Mouse (Mus musculus) left cerebral cortex, adult 18-20 months (tissue): Measurements from ENCODE around the gene Slco3a1. TPM values are rescaled to one million over a fixed set of nuclear protein-coding genes. Genes with fewer than 3 reads are reported as not detected.
A peak's percentile ranks its signal among the peaks of the same experiment; 100 is the strongest.

Experiments
- DNase-seq, 2 experiments: peaks; one replicate each; pipeline ENCODE4 v3.0.0; 2021 to 2022; ENCODE audit warnings: low spot score in 2 of 2, mixed read lengths in 1 of 2
- total RNA-seq, 2 experiments: library from RNA; stranded (reverse); gene quantifications; 2 replicates each; pipeline ENCODE4 v1.2.3; 2021

Slco3a1 gene
- total RNA-seq, 2 experiments from 2014 or later = 43.2 to 47.2 TPM

DNA sequence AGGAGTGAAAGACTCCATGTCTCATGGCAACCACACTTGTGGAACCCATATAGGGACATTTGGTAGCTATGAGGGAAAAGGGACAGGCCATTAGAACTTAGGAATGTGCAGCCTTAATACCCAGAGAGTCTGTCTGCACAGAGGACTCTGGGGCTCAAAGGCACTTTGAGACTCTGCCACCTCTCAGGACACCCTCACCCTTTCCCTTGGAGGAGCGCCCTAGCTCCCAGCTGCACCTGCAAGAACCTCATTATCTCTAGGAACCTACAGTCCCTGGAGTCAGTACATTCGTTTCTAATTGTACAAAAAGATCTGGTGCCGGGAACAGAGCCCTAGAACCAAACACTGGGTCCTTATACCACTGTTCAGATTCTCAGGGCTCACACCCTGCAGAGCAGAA, 66.4 kb downstream of the Slco3a1 start:
- DNase-seq = no peak

DNA sequence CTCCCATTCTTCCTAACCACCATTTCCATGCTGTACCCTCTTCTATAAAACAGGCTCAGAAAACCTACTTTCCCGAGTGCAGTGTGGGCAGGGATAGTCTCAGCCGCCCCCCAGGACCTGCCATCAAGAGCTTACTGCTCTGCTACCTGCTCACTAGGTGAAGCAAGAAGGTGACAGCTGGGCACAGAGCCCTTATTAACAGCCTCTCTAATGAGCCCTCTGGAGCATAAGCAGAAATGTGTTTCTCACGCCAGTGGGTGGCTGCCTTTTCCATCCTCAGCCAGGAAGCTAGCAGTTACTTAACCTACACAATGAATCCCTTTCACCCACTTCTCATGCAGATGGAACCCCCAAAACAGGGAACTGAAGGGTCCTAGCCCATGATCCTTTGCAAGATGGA, 66.9 kb downstream of the Slco3a1 start:
- DNase-seq = no peak

DNA sequence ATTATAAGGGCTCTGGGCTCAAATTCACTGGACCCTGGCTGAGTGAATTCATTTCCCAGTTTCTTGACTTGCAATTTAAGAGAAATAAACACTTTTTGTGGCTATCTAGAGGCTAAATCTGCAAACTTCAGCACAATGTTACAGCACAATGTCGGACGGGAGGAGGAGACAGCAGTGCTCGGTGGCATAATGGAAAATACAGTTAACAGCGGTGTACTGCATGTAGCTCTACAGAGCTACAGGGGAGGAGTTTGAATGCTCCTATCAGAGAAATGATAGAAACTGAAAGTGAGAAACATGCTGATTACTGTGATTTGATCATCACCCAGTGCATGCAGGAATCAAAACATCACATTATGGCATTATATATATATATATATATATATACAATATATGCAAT, 68.5 kb downstream of the Slco3a1 start:
- DNase-seq = no peak

DNA sequence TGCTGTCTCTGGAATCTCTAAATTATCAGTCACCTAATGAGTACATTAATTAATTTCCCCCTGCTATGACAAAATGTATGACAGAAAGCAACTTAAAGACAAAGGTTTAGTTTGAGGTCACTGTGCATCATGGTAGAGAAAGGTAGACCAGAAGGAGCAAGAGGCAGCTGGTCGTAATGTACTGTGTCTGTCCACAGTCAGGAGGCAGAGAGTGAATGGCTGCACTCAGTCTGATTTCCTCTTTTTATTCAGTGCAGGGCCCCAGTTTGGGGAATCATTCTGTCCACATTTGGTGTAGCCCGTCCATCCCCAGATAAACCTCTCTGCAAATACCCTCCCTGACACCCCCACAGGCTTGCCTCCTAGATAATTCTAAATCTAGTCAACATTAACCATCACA, 68.9 kb downstream of the Slco3a1 start:
- no peak for DNase-seq

DNA sequence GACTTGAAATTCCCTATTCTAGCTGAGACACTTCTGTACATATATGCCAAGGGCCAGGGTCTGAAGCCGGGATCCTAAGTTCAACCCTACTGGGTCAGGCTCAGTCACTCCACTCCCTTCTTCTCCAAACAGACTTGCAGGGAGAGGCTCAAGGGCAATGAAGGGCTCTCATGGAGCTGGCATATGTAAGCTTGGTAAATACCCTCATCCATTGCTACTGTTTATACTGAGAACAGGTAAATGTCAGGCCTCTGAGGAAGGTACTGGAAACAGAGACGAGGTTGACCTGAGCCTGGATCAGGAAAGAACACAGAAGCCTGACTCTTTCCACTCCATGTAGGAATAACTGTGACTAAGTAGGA, 70.6 kb downstream of the Slco3a1 start:
- no peak for DNase-seq

DNA sequence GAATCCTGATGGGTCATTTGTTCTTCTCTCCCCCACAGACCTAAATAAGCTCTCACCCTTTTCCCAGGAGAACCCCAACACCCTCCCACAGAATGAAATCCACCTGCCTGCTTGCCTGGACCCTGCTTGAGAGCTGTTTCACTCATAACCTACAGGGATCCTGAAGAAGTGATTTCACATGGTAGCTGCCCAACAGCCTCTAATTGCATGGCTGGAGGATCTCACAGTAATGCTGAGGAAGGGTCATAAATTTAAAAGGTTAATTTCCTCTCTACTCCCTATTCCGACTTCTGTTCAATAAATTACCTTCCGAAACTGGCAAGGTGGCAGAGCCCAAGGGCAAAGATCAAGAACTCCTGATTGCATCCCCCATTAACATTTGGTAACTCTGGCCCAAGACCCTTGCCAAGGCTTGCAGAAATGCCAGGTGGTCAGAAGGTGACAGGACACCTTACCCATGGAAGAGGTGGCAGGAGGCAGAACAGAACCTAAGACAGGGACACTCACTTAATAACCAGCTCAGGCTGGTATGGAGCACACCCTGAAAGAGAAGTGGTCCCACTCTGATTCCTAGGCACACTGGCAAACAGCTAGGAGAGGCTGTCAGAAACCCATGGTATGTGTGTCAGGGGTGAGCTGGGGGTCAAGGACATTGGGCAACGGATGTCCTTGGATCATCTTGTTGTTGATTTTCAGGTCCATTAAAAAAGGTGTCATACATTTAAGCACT, 71.1 kb downstream of the Slco3a1 start:
- DNase-seq = no peak

DNA sequence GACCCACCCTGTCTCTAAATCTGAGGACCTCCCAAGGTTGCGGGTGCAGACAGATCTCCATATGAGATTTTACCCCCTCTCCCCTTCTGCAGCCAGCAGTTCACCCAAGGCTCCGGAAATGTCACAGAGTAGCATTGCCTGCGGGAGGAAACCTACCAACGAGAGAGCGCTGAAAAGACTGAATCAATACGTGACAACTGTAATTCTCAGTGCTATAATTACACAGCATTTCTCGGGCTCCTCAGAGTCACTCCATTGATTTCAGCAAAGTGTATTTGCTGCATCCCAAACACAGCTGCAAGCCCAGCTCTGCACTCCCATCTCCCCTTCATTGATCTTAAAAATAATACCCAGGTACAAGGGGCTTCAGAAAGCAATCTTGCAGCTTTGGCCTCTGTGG, 82.8 kb downstream of the Slco3a1 start:
- no peak for DNase-seq

DNA sequence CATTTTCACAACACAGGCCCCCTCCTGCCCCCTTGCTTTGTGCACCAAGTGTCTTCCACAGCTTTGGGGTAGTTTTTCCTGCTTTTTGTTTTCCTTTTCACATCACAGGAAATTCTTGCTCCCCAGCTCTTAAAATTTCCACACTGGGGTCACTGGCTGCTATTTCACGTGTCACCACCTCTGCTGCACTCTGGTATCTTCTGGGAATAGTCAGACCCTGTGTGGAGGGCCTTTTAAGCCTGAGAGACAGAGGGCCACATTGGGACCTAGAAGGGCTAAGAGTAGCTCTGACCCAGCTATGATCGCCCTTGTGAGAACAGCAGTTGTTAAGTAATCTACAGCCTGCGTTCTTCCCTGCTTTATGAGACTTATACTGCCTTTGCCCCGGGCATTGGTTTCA, 87.7 kb downstream of the Slco3a1 start:
- no peak for DNase-seq

DNA sequence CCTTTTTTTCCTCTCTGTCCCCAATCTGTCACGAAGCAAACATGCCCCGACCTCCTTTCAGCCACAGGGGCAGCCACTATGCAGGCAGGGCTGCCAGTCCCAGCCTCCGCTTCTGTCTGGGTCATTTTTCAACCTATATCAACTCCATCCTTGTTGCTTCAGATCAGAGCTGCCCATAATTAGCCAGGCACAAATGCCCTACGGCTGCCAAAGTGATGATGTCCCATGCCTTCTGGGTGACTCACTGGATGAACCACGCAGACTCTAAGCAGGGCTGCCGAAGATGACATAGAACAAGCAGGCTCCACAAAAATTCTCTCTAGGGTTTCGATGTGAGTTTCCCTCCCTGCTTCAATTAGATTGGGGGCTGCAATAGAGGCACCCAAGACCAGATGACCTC, 89.9 kb downstream of the Slco3a1 start:
- DNase-seq = no peak

DNA sequence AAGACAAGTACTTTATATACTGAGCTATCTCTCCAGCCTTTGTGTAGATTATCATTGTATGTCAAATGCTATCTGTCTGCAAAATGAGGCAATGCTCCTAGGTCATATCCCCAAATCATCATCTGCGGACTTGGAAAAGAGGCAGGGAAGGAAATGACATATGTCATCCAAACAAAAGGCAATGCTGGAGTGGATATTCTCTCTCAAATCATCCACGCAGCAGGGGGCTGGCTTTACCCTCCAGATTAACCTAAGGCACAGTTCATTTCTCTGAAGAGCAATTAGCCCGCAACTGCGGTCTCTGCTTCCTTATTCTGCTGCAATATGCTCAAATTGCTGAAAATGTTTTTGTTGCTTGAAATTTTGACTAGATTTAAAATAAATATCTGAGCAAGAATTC, 92.1 kb downstream of the Slco3a1 start:
- no peak for DNase-seq

DNA sequence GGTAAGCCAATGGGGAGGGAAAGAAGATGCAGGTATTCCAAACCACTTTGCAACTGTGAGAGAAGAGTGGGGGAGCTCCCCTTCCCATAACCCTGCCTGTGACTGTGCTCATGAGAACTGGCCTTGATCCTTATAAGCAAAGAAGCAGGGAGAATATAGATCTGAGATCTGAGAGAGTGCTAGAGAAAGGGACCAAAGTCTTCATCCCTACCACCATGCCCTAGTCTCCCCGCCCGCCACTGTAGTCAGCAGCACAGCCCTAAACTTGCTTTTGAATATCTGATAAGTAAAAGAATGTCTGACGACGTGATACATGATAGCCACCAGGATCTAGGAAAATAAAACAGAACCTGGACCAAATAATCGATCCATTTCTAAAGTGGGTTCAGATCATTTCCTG, 92.8 kb downstream of the Slco3a1 start:
- DNase-seq = no peak

DNA sequence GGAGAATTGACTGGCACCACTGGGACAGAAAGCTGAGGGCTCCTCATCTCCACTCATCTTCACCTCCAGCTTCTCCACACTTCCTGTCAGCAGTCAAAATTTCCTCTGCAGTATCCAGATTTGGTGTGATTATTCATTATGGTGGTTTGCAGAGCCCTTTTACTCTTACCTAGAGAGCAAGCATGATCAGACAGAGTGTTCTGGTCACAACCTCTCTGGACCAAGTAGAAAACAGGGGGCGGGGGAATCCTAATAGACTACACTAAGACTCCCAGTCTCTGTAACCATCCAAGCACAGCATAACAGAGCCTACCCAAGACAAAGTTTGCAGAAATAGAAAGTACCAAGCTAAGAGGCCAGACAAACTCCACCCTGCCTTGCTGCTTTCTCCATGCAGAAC, 93.4 kb downstream of the Slco3a1 start:
- no peak for DNase-seq

DNA sequence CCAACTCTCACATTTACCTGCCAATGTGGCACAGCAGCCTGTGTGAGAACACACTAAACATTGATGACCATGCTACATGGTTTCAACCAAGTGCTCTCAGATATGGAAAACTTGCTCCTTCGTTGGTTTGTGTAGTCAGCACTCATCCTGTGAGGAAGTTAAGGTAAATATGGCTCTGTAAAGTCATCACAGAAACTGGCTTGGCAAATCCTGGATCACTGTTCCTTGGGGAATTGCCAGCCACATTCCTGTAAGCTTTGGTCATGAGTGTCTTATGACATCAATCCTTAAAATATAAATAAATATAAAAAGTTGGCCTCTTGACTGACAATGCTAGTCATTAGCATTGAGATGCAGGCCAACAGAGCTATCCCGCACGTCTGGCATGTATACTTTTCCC, 94.8 kb downstream of the Slco3a1 start:
- DNase-seq = no peak

DNA sequence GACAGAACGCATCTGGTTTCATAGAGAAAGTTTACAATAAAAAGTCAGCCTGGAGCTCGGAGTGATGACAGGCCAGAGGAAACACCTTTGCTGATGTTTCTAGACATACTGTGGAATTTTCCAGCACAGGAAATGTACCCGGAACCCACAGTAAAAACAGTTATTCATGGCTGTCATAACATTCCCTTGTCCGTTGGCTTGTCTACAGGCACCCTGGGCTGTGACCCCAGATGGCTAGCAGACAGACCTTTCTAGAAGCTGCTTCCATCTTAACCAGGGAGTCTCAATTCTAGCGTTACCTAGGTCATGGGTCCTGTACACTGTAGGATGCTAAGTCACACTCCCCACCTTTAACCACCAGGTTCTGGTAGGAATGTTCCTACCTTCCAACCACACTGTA, 95.3 kb downstream of the Slco3a1 start:
- DNase-seq = no peak

DNA sequence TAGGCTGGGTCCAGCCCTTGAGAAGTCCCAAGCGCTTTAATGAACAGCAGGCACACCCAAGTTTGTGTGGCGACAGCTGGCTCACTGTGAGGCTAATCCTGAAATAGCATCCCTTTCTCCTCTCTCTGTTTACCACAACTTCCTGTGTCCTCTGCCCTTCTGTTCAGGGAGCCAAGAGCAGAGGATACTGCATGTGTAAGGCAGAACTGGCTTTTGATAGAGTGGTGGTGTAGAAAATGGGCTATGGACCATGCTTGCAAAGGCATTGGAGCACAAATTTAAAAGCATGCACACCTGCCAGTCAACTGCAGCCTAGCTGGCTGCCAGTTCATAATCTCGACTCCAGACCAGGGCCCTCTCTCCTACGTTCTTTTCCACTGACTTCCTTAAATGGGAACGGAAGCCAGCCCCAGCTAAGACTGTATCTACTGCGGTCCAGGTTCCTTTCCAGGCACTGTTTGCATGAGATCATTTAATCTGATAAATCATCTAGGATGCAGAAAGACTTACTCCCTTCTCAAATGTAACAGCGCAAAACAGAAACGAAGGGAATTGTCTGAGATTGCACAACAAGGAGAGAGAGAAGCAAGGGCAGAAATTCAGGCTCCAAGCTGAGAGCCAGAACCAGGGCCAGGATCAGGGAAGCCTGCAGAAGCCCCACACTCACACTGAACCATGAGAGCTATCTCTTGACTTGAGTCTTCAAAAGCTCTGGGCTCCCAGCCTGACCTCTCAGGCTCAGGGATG, 95.9 kb downstream of the Slco3a1 start:
- peak in 1 of 2 experiments; percentile 3 for DNase-seq

DNA sequence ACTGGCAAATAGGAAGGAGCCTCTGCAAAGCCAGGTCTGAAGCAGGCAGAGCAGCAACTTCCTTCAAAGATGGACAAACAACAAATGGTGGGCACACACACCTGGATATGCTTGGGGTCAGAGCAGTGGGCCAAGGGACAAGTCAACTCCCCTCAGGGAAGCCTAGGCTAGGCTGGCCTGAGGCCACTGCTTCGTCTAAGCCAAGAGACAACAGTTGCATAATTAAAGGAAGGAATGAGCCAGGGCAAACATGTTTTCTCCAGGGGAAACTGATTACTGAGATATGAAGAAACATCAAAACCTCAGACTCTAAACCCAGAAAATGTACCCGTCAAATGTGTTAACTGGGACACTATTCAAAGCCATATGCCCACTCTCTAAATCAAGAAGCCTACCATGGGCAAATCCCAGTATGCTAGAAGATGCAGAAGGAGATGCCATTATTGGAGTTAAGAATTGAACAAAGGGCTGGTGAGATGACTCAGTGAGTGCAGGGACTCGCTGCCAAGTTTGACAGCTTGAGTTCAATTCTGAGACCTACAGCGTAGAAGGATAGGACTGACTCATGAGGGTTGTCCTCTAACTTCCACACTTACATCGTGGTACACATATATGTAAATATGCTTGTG, 97.1 kb downstream of the Slco3a1 start:
- peak; percentile 53 to 70 for DNase-seq

DNA sequence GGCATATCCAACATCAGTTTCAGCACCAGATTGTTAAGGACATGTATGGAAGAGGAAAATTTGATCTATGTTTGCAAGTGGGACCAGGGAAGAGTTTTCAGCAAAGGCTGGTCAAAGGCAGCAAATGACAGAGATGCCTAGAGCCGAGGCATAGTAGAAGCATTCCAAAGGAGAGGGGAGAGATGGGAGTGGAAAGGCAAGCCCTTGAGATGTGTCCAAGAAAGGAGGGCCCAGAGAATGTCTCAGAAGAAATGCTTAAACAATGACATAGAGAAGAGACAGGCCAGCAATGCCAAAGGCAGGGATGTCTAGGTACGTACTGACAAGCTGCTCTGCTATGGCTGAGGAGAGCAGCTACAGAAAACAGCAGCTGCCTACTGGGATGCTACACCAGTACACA, 97.8 kb downstream of the Slco3a1 start:
- no peak for DNase-seq

DNA sequence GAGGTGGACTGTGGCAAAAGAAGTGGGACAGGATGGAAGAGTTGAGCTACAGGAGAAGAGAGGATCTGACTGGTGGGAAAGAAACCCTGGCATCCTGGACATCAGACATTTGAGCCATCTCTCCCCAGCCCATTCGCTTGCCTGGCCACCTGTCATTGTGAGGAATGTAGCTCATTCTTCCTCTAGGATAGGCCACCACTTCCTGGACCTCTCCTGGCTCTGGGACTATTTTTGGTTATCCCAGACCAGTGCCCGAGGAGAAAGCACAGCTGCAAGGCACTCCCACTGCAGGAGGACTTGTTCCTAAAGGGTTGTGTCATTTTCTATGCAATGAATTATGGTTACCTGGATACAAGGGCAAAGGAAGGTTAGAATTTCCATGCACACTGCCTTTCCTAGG, 103.5 kb downstream of the Slco3a1 start:
- no peak for DNase-seq

DNA sequence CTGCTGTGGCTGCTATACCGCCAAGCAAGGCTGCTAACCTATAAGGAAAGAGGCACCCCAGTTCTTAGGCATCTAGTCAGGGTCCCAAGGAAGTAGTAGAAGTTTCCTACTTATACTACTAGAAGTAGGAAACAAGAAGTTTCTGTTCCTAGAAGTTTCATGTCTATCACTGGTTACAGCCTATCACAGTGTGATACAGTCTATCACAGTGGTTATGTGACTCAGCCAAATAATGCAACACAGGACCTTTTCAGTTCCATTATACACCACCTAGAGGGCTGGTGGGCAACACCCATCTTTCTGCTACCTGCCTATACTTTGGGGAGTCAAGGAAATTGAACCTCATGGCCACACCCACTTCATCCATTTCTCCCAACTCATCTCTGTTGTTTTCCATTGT, 104.8 kb downstream of the Slco3a1 start:
- no peak for DNase-seq

DNA sequence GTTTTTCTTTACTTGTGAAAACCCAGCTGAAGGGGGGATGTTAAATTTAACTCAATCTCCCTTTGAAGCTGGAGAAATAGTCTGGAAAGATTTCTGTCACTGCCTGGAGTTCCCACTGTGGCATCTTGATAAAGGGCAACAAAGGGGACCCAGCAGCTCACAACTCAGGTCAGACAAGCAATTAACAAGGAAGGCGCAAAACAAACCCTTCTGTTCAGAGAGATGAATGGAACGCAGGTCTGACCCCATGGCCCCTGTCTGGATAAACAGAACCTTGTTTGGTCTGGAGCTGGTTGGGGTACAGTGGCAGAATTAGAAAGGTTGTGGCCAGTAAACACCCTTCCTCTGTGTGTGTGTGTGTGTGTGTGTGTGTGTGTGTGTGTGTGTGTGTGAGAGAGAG, 106.8 kb downstream of the Slco3a1 start:
- no peak for DNase-seq

DNA sequence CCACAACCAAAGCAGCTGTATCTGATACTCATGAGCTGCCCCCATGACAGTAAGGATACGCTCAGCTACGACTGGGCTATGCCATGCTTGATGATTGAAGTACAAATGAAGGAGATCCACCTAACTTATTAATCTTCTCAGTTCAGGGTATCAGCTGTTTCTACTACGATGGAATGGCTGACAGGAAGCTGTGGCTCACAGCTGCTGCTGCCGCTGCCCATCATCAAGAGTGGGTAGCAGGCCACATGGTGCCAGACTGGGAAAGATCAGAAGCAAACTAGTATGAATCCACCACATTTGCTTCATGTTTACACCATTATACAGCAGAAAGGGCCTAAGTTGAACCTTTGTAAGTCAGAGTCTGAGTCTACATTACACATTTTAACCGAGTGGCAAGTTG, 109.4 kb downstream of the Slco3a1 start:
- no peak for DNase-seq

DNA sequence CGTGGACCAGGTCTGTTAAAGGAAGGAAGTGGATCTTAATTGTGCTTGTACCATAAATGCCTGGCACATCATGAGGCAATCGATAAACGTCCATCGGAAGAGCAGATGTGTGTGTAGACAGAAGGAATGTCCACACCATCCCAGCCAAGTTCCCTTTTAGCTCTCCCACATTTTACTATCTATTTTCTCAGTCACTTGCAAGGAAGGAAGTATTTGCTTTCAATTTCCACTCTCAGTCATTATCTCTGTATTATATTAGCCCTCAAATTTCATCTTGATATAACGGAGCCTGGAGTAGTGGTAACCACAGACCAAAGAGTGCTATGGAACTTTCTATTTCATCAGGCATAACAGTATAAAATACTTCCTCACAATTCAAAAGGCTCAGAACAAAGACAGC, 112.2 kb downstream of the Slco3a1 start:
- no peak for DNase-seq

DNA sequence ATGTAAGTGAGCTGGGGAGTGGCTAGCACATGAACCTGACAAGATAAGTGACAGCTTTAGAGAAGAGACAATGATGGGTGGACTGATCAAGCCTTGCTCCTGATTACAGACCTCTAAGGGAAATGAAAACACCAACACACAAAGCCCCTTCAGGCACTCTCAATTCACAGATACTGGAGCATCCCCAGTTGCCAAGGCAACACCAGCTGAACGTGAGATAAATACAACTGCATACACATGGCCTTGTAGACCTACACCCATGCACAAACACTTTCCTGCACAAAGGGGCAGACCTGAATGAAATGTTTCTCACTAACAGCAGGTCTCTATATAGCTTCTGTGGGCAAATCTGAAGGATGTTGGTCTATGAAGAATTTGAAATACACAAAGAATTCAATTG, 117.0 kb downstream of the Slco3a1 start:
- DNase-seq = no peak
